Mouse (Mus musculus): ENCODE results near the gene Olfr1444. TPM values are rescaled to one million over a fixed set of nuclear protein-coding genes. Genes with fewer than 3 reads are reported as not detected.

Olfr1444 gene
- not detected in 2 replicates for polyA plus RNA-seq (2016; fragmentation: Nextera tagmentation; extraction: Ambion mirVana)

DNA sequence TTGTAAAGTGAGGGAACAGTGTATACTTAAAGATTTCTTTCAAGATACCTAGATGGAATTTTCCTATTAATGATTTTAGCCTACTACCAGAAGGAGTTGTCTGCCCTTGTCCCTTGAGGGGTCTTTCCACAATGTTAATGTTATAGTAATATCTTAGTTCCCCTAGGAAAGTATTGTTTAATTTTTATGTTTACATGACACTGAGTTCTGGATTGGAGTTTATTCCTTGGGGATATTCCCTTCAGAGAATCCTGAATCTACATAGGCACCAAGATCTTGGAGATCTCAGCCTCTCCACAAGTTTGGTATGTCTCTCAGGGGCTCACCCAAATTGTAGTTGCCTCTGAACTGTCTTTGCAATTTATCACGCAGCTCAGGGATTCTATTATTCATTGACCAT lies at the start of gene Olfr1444:
Gene Olfr1444 (plus strand): TSS at position 301 of the 400 bp plus-strand sequence.
- Histone ChIP-seq H3K27me3 (ENCODE audit: insufficient read depth, poor library complexity, severe bottlenecking) (no peaks in the 10 kb centered on the region), H3K4me1 (no peaks in the 10 kb centered on the region), H3K27ac (no peak within 1 kb of the TSS), H3K36me3 (no peaks in the 10 kb centered on the region), H3K9me3 (no peaks in the 10 kb centered on the region), H3K4me3 (no peak within 1 kb of the TSS)
- 39% methylated on average over 1 of the region's 1 CpGs for WGBS
- DNase-seq (ENCODE audit: low spot score) = no peak

DNA sequence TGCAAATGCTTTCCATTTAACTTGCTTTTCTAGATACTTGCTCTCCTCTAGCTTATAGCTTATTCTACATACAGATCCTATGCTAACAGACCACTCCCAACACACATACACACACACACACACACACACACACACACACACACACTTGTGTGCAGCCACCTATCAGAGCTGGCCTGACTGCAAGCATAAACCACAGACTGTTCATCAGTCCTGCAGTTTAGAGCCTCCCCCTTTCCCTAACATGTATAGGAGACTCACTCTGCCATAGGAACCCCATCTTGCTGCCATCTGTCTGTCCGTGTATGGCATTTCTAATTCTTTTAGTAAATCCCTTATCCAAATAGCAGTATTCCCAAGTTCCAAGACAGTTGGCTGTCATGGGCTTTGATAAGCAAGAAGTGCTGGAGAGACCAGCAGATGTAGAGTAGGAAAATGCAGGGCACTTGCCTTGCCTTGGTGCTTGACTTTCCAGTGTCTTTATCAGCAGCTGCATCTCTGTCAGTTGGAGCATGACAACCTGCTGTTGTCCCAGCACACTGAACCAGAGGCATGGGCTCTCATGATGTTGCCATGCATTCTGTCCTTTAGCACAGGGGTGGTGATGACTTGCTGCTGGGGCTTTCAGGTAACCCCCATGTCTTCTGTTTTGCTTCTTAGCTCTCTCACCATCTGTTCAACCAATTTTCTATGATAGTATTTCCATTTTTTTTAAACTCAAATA lies 44.3 kb upstream of the Olfr1444 start:
- Histone ChIP-seq H3K4me3 (no peak overlapping the region), H3K4me1 (no peaks in the 10 kb centered on the region), H3K36me3 (no peaks in the 10 kb centered on the region), H3K9me3 (no peaks in the 10 kb centered on the region), H3K27ac (no peak overlapping the region), H3K27me3 (ENCODE audit: insufficient read depth, poor library complexity, severe bottlenecking) (no peaks in the 10 kb centered on the region)
- WGBS = 55% methylated on average over 1 of the region's 1 CpGs
- DNase-seq (ENCODE audit: low spot score) = no peak

DNA sequence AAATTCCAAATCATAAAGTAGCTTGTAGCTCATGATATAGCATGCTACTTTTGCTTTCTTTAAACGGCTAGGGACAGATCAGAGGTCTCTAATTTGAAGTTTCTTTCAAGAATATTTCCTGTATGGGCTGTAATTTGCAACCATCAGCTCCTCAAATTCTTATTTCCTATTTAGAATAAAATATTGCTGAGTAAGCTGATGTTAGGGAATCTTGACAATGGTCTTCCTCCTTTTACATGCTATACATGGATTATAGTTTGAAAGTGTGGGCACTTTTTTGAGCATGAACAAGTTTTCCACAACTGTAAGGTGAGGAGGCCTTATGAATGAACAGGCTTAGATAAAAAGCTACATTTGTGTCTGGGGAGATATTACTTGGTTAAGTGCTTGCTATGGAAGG lies 43.2 kb upstream of the Olfr1444 start:
- Histone ChIP-seq H3K27me3 (ENCODE audit: insufficient read depth, poor library complexity, severe bottlenecking) (no peaks in the 10 kb centered on the region), H3K27ac (no peak overlapping the region), H3K4me1 (no peaks in the 10 kb centered on the region), H3K4me3 (no peak overlapping the region), H3K36me3 (no peaks in the 10 kb centered on the region), H3K9me3 (no peaks in the 10 kb centered on the region)
- 65% methylated on average over 1 of the region's 1 CpGs for WGBS
- no peak for DNase-seq (ENCODE audit: low spot score)

DNA sequence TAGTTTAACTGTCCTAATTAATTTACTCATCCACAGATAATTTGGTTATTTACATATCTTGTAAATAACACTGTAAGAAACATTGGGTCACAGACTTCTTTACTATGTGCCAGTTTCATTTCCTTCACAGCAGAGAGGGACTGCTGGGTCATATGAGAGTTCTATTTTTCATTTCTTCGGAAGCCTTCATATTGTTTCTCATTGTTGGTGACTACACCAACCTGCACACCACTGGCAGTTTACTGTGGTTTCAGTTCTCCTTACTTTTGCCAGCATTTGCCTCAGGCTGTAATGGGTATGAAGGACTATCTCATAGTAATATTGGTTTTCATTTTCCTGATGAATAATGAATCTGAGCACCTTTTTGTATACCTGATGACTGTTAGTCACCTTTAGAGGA lies 38.6 kb upstream of the Olfr1444 start:
- Histone ChIP-seq H3K27ac (no peak overlapping the region), H3K9me3 (no peaks in the 10 kb centered on the region), H3K36me3 (no peaks in the 10 kb centered on the region), H3K4me3 (no peak overlapping the region), H3K27me3 (ENCODE audit: insufficient read depth, poor library complexity, severe bottlenecking) (no peaks in the 10 kb centered on the region), H3K4me1 (no peaks in the 10 kb centered on the region)
- 81% methylated on average over 1 of the region's 1 CpGs for WGBS
- DNase-seq (ENCODE audit: low spot score) = no peak

DNA sequence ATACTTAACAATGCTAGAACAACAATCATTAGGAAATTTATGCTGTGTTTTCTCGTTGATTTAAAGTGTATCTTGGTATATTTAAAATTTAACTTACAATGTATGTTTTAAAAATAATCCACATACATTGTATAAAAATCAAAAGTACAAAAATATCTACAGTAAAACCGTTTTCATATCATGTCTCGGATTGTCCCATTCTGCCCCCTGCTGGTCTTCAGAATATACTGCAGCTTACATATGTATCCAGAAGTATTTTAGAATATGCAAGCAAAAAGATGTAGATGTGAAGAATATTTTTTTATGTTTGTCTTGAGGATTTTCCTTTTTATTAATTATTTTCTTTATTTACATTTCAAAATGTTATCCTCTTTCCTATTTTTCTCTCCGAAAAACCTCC lies 36.7 kb upstream of the Olfr1444 start:
- H3K36me3 ChIP-seq = no peaks in the 10 kb centered on the region
- DNase-seq (ENCODE audit: low spot score) = no peak
- H3K27me3 ChIP-seq (ENCODE audit: insufficient read depth, poor library complexity, severe bottlenecking) = no peaks in the 10 kb centered on the region
- 42% methylated on average over 4 of the region's 4 CpGs for WGBS
- H3K27ac ChIP-seq = no peak overlapping the region
- H3K4me3 ChIP-seq = no peak overlapping the region
- H3K9me3 ChIP-seq = no peaks in the 10 kb centered on the region
- no peaks in the 10 kb centered on the region for H3K4me1 ChIP-seq

DNA sequence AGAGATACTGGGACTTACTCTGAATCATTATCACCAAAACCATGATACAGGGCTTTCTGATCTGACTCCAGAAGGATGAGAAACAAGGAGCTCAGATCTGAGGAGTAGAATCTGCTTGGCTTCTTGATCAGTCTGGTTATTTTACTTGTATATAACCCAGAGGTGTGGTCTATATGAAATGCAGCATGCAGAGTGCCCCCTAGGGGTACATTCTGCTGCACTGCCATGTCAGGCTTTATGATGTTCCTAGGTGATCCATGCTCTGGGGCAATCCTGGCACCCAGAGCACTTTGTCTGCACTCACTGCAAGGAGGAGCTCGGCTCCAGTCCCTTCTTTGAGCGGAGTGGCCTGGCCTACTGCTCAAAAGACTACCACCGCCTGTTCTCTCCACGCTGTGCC lies 32.5 kb upstream of the Olfr1444 start:
- Histone ChIP-seq H3K27ac (no peak overlapping the region), H3K27me3 (ENCODE audit: insufficient read depth, poor library complexity, severe bottlenecking) (no peaks in the 10 kb centered on the region), H3K4me3 (no peak overlapping the region), H3K9me3 (no peaks in the 10 kb centered on the region), H3K36me3 (no peaks in the 10 kb centered on the region), H3K4me1 (no peaks in the 10 kb centered on the region)
- no peak for DNase-seq (ENCODE audit: low spot score)
- 63% methylated on average over 4 of the region's 4 CpGs for WGBS

DNA sequence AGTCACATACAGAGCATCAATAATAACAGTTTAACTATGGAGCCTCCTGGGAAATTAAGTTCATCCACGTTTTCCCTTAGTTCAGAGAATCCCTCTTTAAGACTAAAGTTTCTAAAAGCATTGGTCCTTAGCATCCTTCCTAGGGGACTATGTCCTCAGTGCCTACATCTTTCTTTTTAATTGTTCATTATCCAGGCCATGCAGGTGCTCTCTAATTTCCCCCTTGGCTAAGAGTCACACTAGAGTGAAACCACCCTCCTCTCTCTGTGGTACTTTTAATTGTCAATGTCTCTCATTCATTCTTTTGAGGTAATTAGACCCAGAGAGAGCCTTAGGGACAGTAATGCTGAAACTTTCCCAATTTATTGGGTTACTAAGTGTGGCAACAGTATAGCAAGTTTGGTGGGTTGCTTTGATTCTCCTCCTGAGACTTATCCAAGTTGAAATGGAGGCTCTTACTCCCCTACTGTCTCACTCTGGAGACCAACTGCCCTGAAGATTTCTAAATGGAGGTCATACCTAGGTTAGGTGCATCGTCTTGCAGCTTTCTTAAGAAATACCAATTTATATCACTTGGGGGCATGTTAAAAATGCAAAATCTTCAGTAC lies 26.2 kb upstream of the Olfr1444 start:
- Histone ChIP-seq H3K27me3 (ENCODE audit: insufficient read depth, poor library complexity, severe bottlenecking) (no peaks in the 10 kb centered on the region), H3K27ac (no peak overlapping the region)
- WGBS = 77% methylated on average over 2 of the region's 2 CpGs

DNA sequence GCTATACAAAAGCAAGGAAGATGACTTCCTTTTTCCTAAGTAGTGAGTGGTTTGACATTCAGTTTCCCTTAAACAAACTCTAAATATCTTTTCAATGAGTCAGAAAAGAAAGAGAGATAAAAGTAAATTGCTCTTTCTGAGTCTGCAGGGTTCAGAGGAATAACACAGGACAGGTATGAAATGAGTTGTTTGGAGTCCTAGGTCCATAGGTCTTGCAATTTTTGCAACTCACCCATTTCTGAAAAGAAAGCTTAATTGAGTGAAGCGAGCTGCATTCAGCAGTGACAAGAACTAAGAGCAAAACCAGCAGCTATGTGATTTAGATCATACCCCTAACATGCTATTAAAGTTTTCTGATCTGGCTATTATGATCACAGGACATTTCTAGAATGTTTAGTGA lies 25.5 kb upstream of the Olfr1444 start:
- H3K9me3 ChIP-seq = no peaks in the 10 kb centered on the region
- no peak overlapping the region for H3K4me3 ChIP-seq
- no peaks in the 10 kb centered on the region for H3K27me3 ChIP-seq (ENCODE audit: insufficient read depth, poor library complexity, severe bottlenecking)
- no peak overlapping the region for H3K27ac ChIP-seq
- no peak for DNase-seq (ENCODE audit: low spot score)
- H3K4me1 ChIP-seq = no peaks in the 10 kb centered on the region
- H3K36me3 ChIP-seq = no peaks in the 10 kb centered on the region
- 64% methylated on average over 1 of the region's 1 CpGs for WGBS

More for the DNA sequence above, 26.2 kb upstream of the Olfr1444 start:
- Histone ChIP-seq H3K4me1 (no peaks in the 10 kb centered on the region), H3K9me3 (no peaks in the 10 kb centered on the region), H3K4me3 (no peak overlapping the region), H3K36me3 (no peaks in the 10 kb centered on the region)
- no peak for DNase-seq (ENCODE audit: low spot score)

DNA sequence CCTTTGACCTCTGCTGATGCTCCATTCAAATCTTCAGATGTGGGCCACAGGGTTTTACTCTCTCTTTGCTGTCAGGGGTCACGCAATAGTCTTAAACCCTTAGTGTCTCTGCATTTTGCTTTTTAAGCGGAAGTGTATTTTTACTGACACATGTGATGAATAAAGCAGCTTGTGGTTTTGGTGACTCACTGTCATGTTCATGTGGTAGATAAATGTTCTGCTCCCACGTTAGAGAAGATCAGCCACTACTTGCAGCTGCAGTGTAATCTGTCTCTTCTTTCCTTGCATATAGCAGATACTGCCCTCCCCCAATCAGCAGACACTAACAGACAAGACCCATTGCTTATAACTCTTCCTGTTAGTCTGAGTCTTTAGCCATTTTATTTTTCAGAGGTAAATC lies 23.5 kb upstream of the Olfr1444 start:
- Histone ChIP-seq H3K36me3 (no peaks in the 10 kb centered on the region), H3K4me3 (no peak overlapping the region), H3K27me3 (ENCODE audit: insufficient read depth, poor library complexity, severe bottlenecking) (no peaks in the 10 kb centered on the region), H3K9me3 (no peaks in the 10 kb centered on the region), H3K4me1 (no peaks in the 10 kb centered on the region), H3K27ac (no peak overlapping the region)
- DNase-seq (ENCODE audit: low spot score) = no peak
- 77% methylated on average over 3 of the region's 3 CpGs for WGBS

DNA sequence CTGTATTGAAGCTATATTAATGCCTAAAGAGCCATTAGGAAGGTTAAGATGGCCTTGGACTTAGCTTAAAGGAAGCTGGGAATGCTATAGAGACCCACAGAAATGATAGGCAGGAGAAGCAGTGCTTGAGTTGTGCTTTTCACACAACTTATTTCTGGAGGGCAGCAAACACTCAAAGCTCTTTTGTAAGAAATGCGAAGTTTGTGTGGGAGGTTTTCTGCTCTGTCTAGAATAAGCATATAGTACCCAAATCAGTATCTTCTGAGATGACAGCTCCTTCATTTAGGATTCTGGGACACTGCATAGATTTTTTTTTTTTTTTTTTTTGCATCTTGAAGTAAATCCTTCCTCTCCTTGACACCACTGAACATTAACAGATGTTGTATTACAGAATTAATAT lies 18.6 kb upstream of the Olfr1444 start:
- no peaks in the 10 kb centered on the region for H3K36me3 ChIP-seq
- H3K9me3 ChIP-seq = no peaks in the 10 kb centered on the region
- H3K27ac ChIP-seq = no peak overlapping the region
- H3K27me3 ChIP-seq (ENCODE audit: insufficient read depth, poor library complexity, severe bottlenecking) = no peaks in the 10 kb centered on the region
- 86% methylated on average over 1 of the region's 1 CpGs for WGBS
- no peaks in the 10 kb centered on the region for H3K4me1 ChIP-seq
- H3K4me3 ChIP-seq = no peak overlapping the region
- DNase-seq (ENCODE audit: low spot score) = no peak

DNA sequence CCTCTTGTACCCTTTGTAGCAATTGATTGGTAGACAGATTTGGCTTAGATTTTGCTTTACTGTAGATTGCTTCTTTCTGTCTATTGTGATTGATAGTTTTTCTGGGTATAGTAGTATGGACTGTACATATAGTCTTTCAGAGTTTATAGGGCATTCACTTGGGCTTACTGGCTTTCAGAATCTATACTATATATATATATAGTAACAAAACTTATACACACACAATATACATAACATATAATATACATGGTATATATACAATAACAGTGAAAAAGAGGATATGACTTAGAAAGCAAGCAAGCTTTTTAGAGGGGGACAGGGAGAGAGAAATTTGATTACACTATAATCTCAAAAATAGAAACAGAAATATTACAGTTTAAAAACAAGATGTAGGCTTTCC lies 10.7 kb upstream of the Olfr1444 start, which contains the start of gene Gm5244:
Gene Gm5244 (plus strand): TSS at position 301 of the 400 bp plus-strand sequence.
- Histone ChIP-seq H3K36me3 (no peaks in the 10 kb centered on the region), H3K9me3 (no peaks in the 10 kb centered on the region), H3K4me1 (no peaks in the 10 kb centered on the region), H3K4me3 (no peak within 1 kb of the TSS), H3K27me3 (ENCODE audit: insufficient read depth, poor library complexity, severe bottlenecking) (no peaks in the 10 kb centered on the region), H3K27ac (no peak within 1 kb of the TSS)
- no peak for DNase-seq (ENCODE audit: low spot score)

DNA sequence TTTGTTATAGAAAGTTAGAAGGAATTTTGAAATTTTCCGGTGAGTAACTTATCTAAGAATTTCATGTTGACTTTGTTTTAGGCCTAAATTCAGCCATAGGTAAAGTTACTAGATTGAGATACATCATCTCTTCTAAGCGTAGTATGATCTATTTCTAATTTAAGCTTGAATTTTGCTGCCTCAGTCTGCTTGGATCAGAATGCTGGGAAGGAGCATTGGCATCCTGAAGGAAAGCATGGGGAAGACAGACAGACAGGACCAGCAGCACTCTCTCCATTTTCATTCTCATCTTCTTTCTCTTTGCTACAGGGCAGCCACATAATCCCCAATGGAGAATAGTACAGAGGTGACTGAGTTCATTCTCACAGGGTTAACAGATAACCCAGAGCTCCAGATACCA lies 26.5 kb downstream of the Olfr1444 start, which contains the start of gene Olfr1445:
Gene Olfr1445 (plus strand): TSS at position 301 of the 400 bp plus-strand sequence.
- H3K27ac ChIP-seq = no peak within 1 kb of the TSS
- 84% methylated on average over 2 of the region's 2 CpGs for WGBS
- H3K4me1 ChIP-seq = no peaks in the 10 kb centered on the region
- DNase-seq (ENCODE audit: low spot score) = no peak
- no peaks in the 10 kb centered on the region for H3K27me3 ChIP-seq (ENCODE audit: insufficient read depth, poor library complexity, severe bottlenecking)
- H3K36me3 ChIP-seq = no peaks in the 10 kb centered on the region
- no peaks in the 10 kb centered on the region for H3K9me3 ChIP-seq
- H3K4me3 ChIP-seq = no peak within 1 kb of the TSS

DNA sequence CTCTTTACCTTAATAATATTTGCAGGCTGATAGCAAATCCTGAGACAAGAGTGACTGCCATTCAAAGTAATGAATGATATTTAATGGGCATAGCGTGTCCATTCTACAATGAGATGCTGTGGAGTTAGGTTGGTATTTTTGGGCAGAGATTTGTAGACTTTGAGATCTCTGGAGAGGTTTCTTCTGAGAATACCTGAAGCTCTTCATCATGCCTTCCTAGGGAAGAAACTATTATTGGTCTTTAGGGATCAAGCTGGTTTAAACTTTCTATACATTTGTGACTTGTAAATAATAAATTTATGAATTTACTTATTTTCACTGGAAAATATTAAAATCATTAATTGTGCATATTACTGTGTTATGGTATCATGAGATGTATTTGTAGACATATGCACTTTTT lies 36.3 kb downstream of the Olfr1444 start, which contains the start of gene Olfr1446:
Gene Olfr1446 (minus strand): TSS at position 101 of the 400 bp plus-strand sequence.
- Histone ChIP-seq H3K4me1 (no peaks in the 10 kb centered on the region), H3K27me3 (ENCODE audit: insufficient read depth, poor library complexity, severe bottlenecking) (no peaks in the 10 kb centered on the region), H3K36me3 (no peaks in the 10 kb centered on the region), H3K27ac (no peak within 1 kb of the TSS), H3K4me3 (no peak within 1 kb of the TSS), H3K9me3 (no peaks in the 10 kb centered on the region)
- WGBS = 78% methylated on average over 1 of the region's 1 CpGs
- DNase-seq (ENCODE audit: low spot score) = no peak

Measured in heart, embryonic 10.5 days (tissue).